Mouse (Mus musculus) lung, postnatal 4 days (tissue): Measurements from ENCODE around the gene Ppp1ca.

Experiments used
- DNase-seq, 2 experiments: peaks; one replicate each; pipeline ENCODE4 v3.0.0; 2021

Ppp1ca gene

GRCm38 (mm10) chr19:4214771-4215450, 23.0 kb downstream of the Ppp1ca start:
- DNase-seq: peak; percentile 59 to 73

- no peak for DNase-seq
These were observed 23.6 kb downstream of the Ppp1ca start for GRCm38 (mm10) chr19:4215451-4215840.

GRCm38 (mm10) chr19:4216041-4216685, 24.3 kb downstream of the Ppp1ca start:
- peak; percentile 72 for DNase-seq

- peak in 1 of 2 experiments; percentile 69 for DNase-seq
These were observed 25.3 kb downstream of the Ppp1ca start for GRCm38 (mm10) chr19:4217140-4217539.

- DNase-seq: no peak
These were observed 26.0 kb downstream of the Ppp1ca start for GRCm38 (mm10) chr19:4217855-4218254.

- no peak for DNase-seq
These were observed 26.4 kb downstream of the Ppp1ca start for GRCm38 (mm10) chr19:4218293-4218692.

GRCm38 (mm10) chr19:4218784-4219183, 26.9 kb downstream of the Ppp1ca start:
- no peak for DNase-seq

GRCm38 (mm10) chr19:4219943-4220342, 28.1 kb downstream of the Ppp1ca start:
- no peak for DNase-seq

- DNase-seq: peak; percentile 65 to 75
These were observed 28.6 kb downstream of the Ppp1ca start for GRCm38 (mm10) chr19:4220416-4220815.

GRCm38 (mm10) chr19:4220957-4221743, 29.3 kb downstream of the Ppp1ca start:
- DNase-seq: peak; percentile 64 to 75

GRCm38 (mm10) chr19:4222165-4222564, 30.3 kb downstream of the Ppp1ca start:
- DNase-seq: peak; percentile 52 to 75

- no peak for DNase-seq
These were observed 34.9 kb downstream of the Ppp1ca start for GRCm38 (mm10) chr19:4226779-4227178.

GRCm38 (mm10) chr19:4227446-4227845, 35.6 kb downstream of the Ppp1ca start:
- DNase-seq: no peak

- DNase-seq: peak; percentile 70 to 88
These were observed 36.2 kb downstream of the Ppp1ca start for GRCm38 (mm10) chr19:4227894-4228678.

- DNase-seq: no peak
These were observed 37.0 kb downstream of the Ppp1ca start for GRCm38 (mm10) chr19:4228891-4229290.

GRCm38 (mm10) chr19:4229451-4230076, 37.7 kb downstream of the Ppp1ca start:
- DNase-seq: no peak

- DNase-seq: no peak
These were observed 38.5 kb downstream of the Ppp1ca start for GRCm38 (mm10) chr19:4230415-4230814.

- peak; percentile 98 for DNase-seq
These were observed 39.7 kb downstream of the Ppp1ca start, which contains the start of gene Pold4 for GRCm38 (mm10) chr19:4231253-4232185. TSS of gene Pold4 (plus strand) at chr19:4231899.

- no peak for DNase-seq
These were observed 40.3 kb downstream of the Ppp1ca start for GRCm38 (mm10) chr19:4232186-4232572.

GRCm38 (mm10) chr19:4232651-4233050, 40.8 kb downstream of the Ppp1ca start:
- DNase-seq: no peak

- DNase-seq: no peak
These were observed 42.7 kb downstream of the Ppp1ca start for GRCm38 (mm10) chr19:4234548-4234947.
